Mouse (Mus musculus): ENCODE measurements around the gene Nav2.

GRCm38 (mm10) chr7:49240461-49240860 lies 331.9 kb downstream of the Nav2 start:
- TF ChIP-seq TCF12 (IDR thresholded peaks at IDR 0.05; ENCODE audit: low read depth, low read length) = no peak
- TF ChIP-seq POLR2A (IDR thresholded peaks at IDR 0.05; ENCODE audit: control insufficient read depth in 1 of 2, insufficient read depth in 1 of 2, low read depth in 1 of 2, low read length in 2 of 2, poor library complexity in 1 of 2) = no peak
- TF ChIP-seq CTCF (IDR thresholded peaks at IDR 0.05 in 2 of 3, conservative IDR thresholded peaks at IDR 0.05 in 1 of 3; ENCODE audit: control insufficient read depth in 1 of 3, insufficient read depth in 1 of 3, low read depth in 2 of 3, low read length in 3 of 3, poor library complexity in 1 of 3, severe bottlenecking in 1 of 3) = no peak
- TF ChIP-seq JUND (IDR thresholded peaks at IDR 0.05; ENCODE audit: low read depth, low read length) = no peak

All from MEL (cell line).